Mouse (Mus musculus) liver, postnatal 0 days (tissue): ENCODE results near the gene Eif2s2. TPM values are rescaled to one million over a fixed set of nuclear protein-coding genes. Genes with fewer than 3 reads are reported as not detected.
"Not testable (repeated sequence)": the region's sequence is repeated elsewhere in the genome, so short reads cannot be mapped to it uniquely, and the experiment has no call there.

Experiments
- ATAC-seq: fragments of 200-750 bp; cut with Nextera tagmentation; 2 replicates; pipeline ENCODE4 v1.8.0; 2017; ENCODE audit warnings: mild to moderate bottlenecking, moderate library complexity
- DNase-seq: peaks from one replicate; pipeline ENCODE4 v3.0.0-alpha.2; 2016
- H3K27ac ChIP-seq: fragments of 300-500 bp; sonication (generic); 2 replicates; pipeline ENCODE4 v1.5.1; 2014; ENCODE audit warnings: antibody characterized with exemption, moderate library complexity, mild to moderate bottlenecking, low read depth
- H3K27me3 ChIP-seq: fragments of 300-500 bp; sonication (generic); 2 replicates; pipeline ENCODE4 v1.6.1; 2014; ENCODE audit warnings: low read length, control low read depth, mixed read lengths; ENCODE audit not compliant: insufficient read depth
- H3K36me3 ChIP-seq: fragments of 300-500 bp; sonication (generic); replicated peaks from 2 replicates; pipeline ENCODE4 v1.6.1; 2014; ENCODE audit warnings: mild to moderate bottlenecking, control low read depth, low read length, moderate library complexity, mixed read lengths; ENCODE audit not compliant: insufficient read depth
- H3K4me1 ChIP-seq: fragments of 300-500 bp; sonication (generic); 2 replicates; pipeline ENCODE4 v1.6.1; 2014; ENCODE audit warnings: antibody characterized with exemption, mild to moderate bottlenecking, control low read depth; ENCODE audit not compliant: insufficient read depth
- H3K4me2 ChIP-seq: fragments of 300-500 bp; sonication (generic); 2 replicates; pipeline ENCODE4 v1.6.1; 2014; ENCODE audit warnings: low read depth, mild to moderate bottlenecking, low read length, moderate library complexity, mixed read lengths
- H3K4me3 ChIP-seq: fragments of 300-500 bp; sonication (generic); 2 replicates; pipeline ENCODE4 v1.5.1; 2014; ENCODE audit warnings: low read depth, low read length
- H3K9ac ChIP-seq: fragments of 300-500 bp; sonication (generic); replicated peaks from 2 replicates; pipeline ENCODE4 v1.6.1; 2014; ENCODE audit warnings: mild to moderate bottlenecking, moderate library complexity
- H3K9me3 ChIP-seq: fragments of 300-500 bp; sonication (generic); 2 replicates; pipeline ENCODE4 v1.6.1; 2016; ENCODE audit warnings: mild to moderate bottlenecking, control low read depth, low read length, mixed read lengths
- CTCF ChIP-seq: sonication (generic); IDR thresholded peaks from 2 replicates; pipeline ENCODE4 v1.5.1; 2016; ENCODE audit warnings: antibody characterized with exemption, low read depth
- EP300 ChIP-seq: IDR thresholded peaks from 2 replicates; pipeline ENCODE4 v1.6.1; 2016; ENCODE audit warnings: antibody characterized with exemption, low read depth, mild to moderate bottlenecking
- WGBS: fragments of 180-500 bp; shearing (Covaris S2); extraction: QIAGEN DNeasy Blood & Tissue Kit; methylation state at CpG from one replicate; pipeline ENCODE4 v1.1.7; 2014; ENCODE audit not compliant: insufficient replicate concordance; 5-methylcytosine and 5-hydroxymethylcytosine counted together
- polyA plus RNA-seq: library from polyadenylated mRNA; unstranded; fragments of >200 nt; fragmentation: Nextera tagmentation; extraction: Ambion mirVana; gene quantifications from 2 replicates; pipeline ENCODE4 v1.2.1, GENCODE M21; 2015

Eif2s2 gene
- polyA plus RNA-seq, 1 experiment from 2014 or later: 57.9 TPM

GRCm38 (mm10) chr2:154933884-154934283 lies 41.1 kb upstream of the Eif2s2 start:
- Histone ChIP-seq H3K27me3 (no peaks in the 10 kb centered on the region), H3K4me2 (no peak overlapping the region), H3K9ac (no peak overlapping the region), H3K4me1 (no peaks in the 10 kb centered on the region), H3K27ac (no peak overlapping the region), H3K36me3 (no peaks in the 10 kb centered on the region), H3K4me3 (no peak overlapping the region), H3K9me3 (no peaks in the 10 kb centered on the region)
- DNase-seq (no peak), ATAC-seq (no peak)
- TF ChIP-seq EP300 (no peak), CTCF (peak; percentile 40; the same call in 1 of the 2 replicates)
- WGBS: 59% methylated on average over 4 of the region's 4 CpGs

- no peak overlapping the region for H3K4me3 ChIP-seq
- no peaks in the 10 kb centered on the region for H3K4me1 ChIP-seq
- no peak for TF ChIP-seq EP300
- no peak overlapping the region for H3K4me2 ChIP-seq
- DNase-seq: no peak
- WGBS: 58% methylated on average over 2 of the region's 2 CpGs
- H3K9ac ChIP-seq: no peak overlapping the region
- H3K36me3 ChIP-seq: no peaks in the 10 kb centered on the region
- H3K9me3 ChIP-seq: no peaks in the 10 kb centered on the region
- no peaks in the 10 kb centered on the region for H3K27me3 ChIP-seq
- H3K27ac ChIP-seq: no peak overlapping the region
- no peak for ATAC-seq
Observed at GRCm38 (mm10) chr2:154928298-154928697, 35.6 kb upstream of the Eif2s2 start.

GRCm38 (mm10) chr2:154926843-154927242 lies 34.1 kb upstream of the Eif2s2 start:
- no peak for DNase-seq
- no peaks in the 10 kb centered on the region for H3K27me3 ChIP-seq
- H3K27ac ChIP-seq: no peak overlapping the region
- H3K4me3 ChIP-seq: no peak overlapping the region
- no peak overlapping the region for H3K4me2 ChIP-seq
- TF ChIP-seq CTCF: no peak
- 83% methylated on average over 6 of the region's 6 CpGs for WGBS
- H3K4me1 ChIP-seq: no peaks in the 10 kb centered on the region
- H3K9ac ChIP-seq: no peak overlapping the region
- H3K9me3 ChIP-seq: no peaks in the 10 kb centered on the region
- no peaks in the 10 kb centered on the region for H3K36me3 ChIP-seq
- no peak for ATAC-seq

GRCm38 (mm10) chr2:154925411-154926031 lies 32.8 kb upstream of the Eif2s2 start:
- TF ChIP-seq CTCF (no peak), EP300 (no peak)
- Histone ChIP-seq H3K4me1 (no peaks in the 10 kb centered on the region), H3K4me2 (no peak overlapping the region), H3K36me3 (no peaks in the 10 kb centered on the region), H3K27ac (no peak overlapping the region), H3K27me3 (no peaks in the 10 kb centered on the region), H3K9ac (no peak overlapping the region), H3K9me3 (no peaks in the 10 kb centered on the region), H3K4me3 (no peak overlapping the region)
- WGBS: 81% methylated on average over 7 of the region's 7 CpGs
- no peak for DNase-seq
- ATAC-seq: no peak

- DNase-seq, H3K4me3 ChIP-seq, H3K9ac ChIP-seq, H3K27ac ChIP-seq, H3K36me3 ChIP-seq, H3K4me2 ChIP-seq, ATAC-seq, H3K9me3 ChIP-seq, H3K4me1 ChIP-seq, H3K27me3 ChIP-seq: not testable (repeated sequence)
- no CpG with 5 or more reads among the region's 4 CpGs for WGBS
Observed at GRCm38 (mm10) chr2:154922134-154922533, 29.4 kb upstream of the Eif2s2 start.

GRCm38 (mm10) chr2:154920896-154921295 lies 28.2 kb upstream of the Eif2s2 start:
- Histone ChIP-seq H3K4me3 (no peak overlapping the region), H3K27me3 (no peaks in the 10 kb centered on the region), H3K4me2 (no peak overlapping the region), H3K9ac (no peak overlapping the region), H3K4me1 (no peaks in the 10 kb centered on the region), H3K9me3 (no peaks in the 10 kb centered on the region), H3K27ac (no peak overlapping the region), H3K36me3 (no peaks in the 10 kb centered on the region)
- no peak for DNase-seq
- TF ChIP-seq EP300 (no peak), CTCF (no peak)
- WGBS: 76% methylated on average over 7 of the region's 7 CpGs
- no peak for ATAC-seq
